Comparison of ENCODE assay signal across 8 mouse cellular contexts in the genomic region with DNA sequence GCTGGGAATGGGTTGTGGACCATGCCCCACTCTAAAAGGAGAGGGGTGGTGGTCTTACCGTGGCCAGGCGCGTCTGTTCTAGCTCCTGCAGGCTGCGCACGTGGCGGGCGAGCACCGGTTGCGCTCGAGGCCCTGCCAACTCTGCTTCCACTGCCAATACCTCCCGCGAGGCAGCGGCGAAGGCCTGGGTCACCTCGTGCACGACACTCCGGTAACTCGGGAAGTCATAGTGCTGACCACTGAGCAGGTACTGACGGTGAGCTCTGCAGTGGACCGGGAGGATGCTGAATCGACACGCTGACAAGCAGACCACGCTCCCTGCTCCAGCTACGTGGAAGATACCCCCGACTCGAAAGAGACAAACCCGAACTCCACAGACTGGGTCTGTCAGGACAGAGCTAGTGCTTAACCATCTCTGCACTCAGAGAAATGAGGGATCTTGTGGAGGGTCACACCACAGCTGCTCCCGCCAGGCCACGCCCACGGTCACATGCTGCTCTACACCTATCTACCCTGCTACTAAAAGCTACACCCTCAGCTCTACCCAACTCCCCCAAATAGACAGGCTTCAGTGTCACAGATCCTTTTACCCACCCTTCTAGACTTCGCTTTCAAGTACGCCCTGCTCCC. TPM values are rescaled to one million over a fixed set of nuclear protein-coding genes. Genes with fewer than 3 reads are reported as not detected.
DNase-seq lines count a peak whose midpoint lies in the region; ATAC-seq and TF ChIP-seq lines count a peak whose summit lies in the region.

No protein-coding gene starts in this region.

- WGBS in kidney, adult 2 months = 33% methylated on average over 32 of the region's 32 CpGs
- WGBS in liver, embryonic 15.5 days (ENCODE audit: insufficient replicate concordance) = 41% methylated on average over 32 of the region's 32 CpGs

- H3K9me3 ChIP-seq in liver, embryonic 15.5 days (replicated peaks) = no peaks in the 10 kb centered on the region

- peak overlapping the region; percentile 94 for H3K4me2 ChIP-seq in liver, embryonic 15.5 days

- TF ChIP-seq CTCF in kidney, adult 2 months (conservative IDR thresholded peaks at IDR 0.05; ENCODE audit: insufficient read depth, insufficient read length, low read depth, low read length) = no peak
- TF ChIP-seq CTCF in Patski (IDR thresholded peaks at IDR 0.05) = no peak

- peak overlapping the region; percentile 86 for H3K9ac ChIP-seq in liver, embryonic 15.5 days

- in situ Hi-C loops in Patski (cut with MboI; ENCODE audit: low pct_unique_long_range_greater_than_20kb) = no loop called here

- DNase-seq in kidney, adult 2 months = no peak
- no peak for DNase-seq in kidney, adult 11 months
- DNase-seq in Patski (ENCODE audit: low read depth, low spot score) = no peak
- DNase-seq in c-Kit-positive CD71-positive TER-119-positive erythroid progenitor cells, embryonic 14.5 days (ENCODE audit: low spot score) = no peak
- DNase-seq in cerebellum, adult 8-10 months = no peak
- DNase-seq in left cerebral cortex, postnatal 4 days = no peak

- peak overlapping the region; percentile 92 for H3K4me3 ChIP-seq in kidney, adult 2 months (ENCODE audit: insufficient read depth, low read depth, low read length)
- peak overlapping the region; percentile 74 for H3K4me3 ChIP-seq in liver, embryonic 15.5 days (replicated peaks)

- no peaks in the 10 kb centered on the region for H3K27me3 ChIP-seq in kidney, adult 2 months (replicated peaks; ENCODE audit: control insufficient read depth, insufficient read depth, low read length)
- no peaks in the 10 kb centered on the region for H3K27me3 ChIP-seq in Patski
- peaks cover 33% of the 10 kb centered on the region for H3K27me3 ChIP-seq in liver, embryonic 15.5 days

- TF ChIP-seq POLR2A in kidney, adult 2 months (IDR thresholded peaks at IDR 0.05; ENCODE audit: low read depth, low read length) = no peak

- CTCF ChIA-PET in Patski (lab: Charles Lee) = interaction anchor here (0.8 to 3.0 kb wide), 18 partner anchors 20 to 165 kb away, joined by 3 to 18 read pairs (median 4); a partner anchor contains a TSS

- H3K4me1 ChIP-seq in kidney, adult 2 months (ENCODE audit: control insufficient read depth, insufficient read depth, low read length) = peaks cover 18% of the 10 kb centered on the region
- H3K4me1 ChIP-seq in liver, embryonic 15.5 days (replicated peaks) = peaks cover 82% of the 10 kb centered on the region

- ATAC-seq in Patski = peak; percentile 9
- ATAC-seq in granulocyte monocyte progenitor cell, adult 5-6 weeks (replicated peaks; ENCODE audit: poor library complexity, severe bottlenecking) = peak; percentile 7; the same call in 1 of the 2 replicates
- peak; percentile 14; the same call in 1 of the 2 replicates for ATAC-seq in liver, embryonic 15.5 days (ENCODE audit: insufficient read depth)

- POLR2A ChIA-PET in Patski (lab: Charles Lee) = interaction anchor here (0.9 to 1.6 kb wide), 6 partner anchors 122 to 160 kb away, joined by 3 to 5 read pairs (median 4); a partner anchor contains a TSS

- intact Hi-C loops in left cerebral cortex, postnatal 4 days (cut with DNase I) = no loop called here

- H3K36me3 ChIP-seq in kidney, adult 2 months (ENCODE audit: control insufficient read depth, insufficient read depth, low read length) = no peaks in the 10 kb centered on the region; the same call in 1 of the 2 replicates
- H3K36me3 ChIP-seq in liver, embryonic 15.5 days (replicated peaks) = peaks cover 32% of the 10 kb centered on the region

- peak overlapping the region; percentile 47; the same call in 1 of the 2 replicates for H3K27ac ChIP-seq in kidney, adult 2 months (ENCODE audit: insufficient read depth, low read depth, low read length)
- peak overlapping the region; percentile 90 for H3K27ac ChIP-seq in liver, embryonic 15.5 days (replicated peaks)

RNA-seq across cellular contexts. Expression of a gene that starts 0.7 kb away (rescaled TPM):
- 161 and 177 TPM in 2 replicates for polyA plus RNA-seq in kidney, adult 2 months (2012; rRNA removed)
- polyA plus RNA-seq in Patski (2021) = 93.9 TPM
- total RNA-seq in granulocyte monocyte progenitor cell, adult 5-6 weeks (2014; fragmentation: Nextera tagmentation) = 21.7 and 30.2 TPM in 2 replicates
- total RNA-seq in granulocyte monocyte progenitor cell, adult 5-6 weeks (2017) = 33.4 and 64.9 TPM in 2 replicates
- polyA plus RNA-seq in liver, embryonic 15.5 days (2015; fragmentation: Nextera tagmentation; extraction: Ambion mirVana) = 58.0 and 60.5 TPM in 2 replicates
- total RNA-seq in left cerebral cortex, postnatal 4 days (2021) = 100 to 1,000 TPM; 109 to 116 TPM

RNA-seq across cellular contexts. Expression of a gene that starts 4.8 kb away (rescaled TPM):
- polyA plus RNA-seq in kidney, adult 2 months (2012; rRNA removed) = 620 and 835 TPM in 2 replicates
- polyA plus RNA-seq in Patski (2021) = 662 TPM
- 2,675 and 2,799 TPM in 2 replicates for total RNA-seq in granulocyte monocyte progenitor cell, adult 5-6 weeks (2014; fragmentation: Nextera tagmentation)
- 3,231 and 3,572 TPM in 2 replicates for total RNA-seq in granulocyte monocyte progenitor cell, adult 5-6 weeks (2017)
- polyA plus RNA-seq in liver, embryonic 15.5 days (2015; fragmentation: Nextera tagmentation; extraction: Ambion mirVana) = 466 and 562 TPM in 2 replicates
- total RNA-seq in left cerebral cortex, postnatal 4 days (2021) = 1,000 to 10,000 TPM; 1,115 to 1,131 TPM

RNA-seq across cellular contexts. Expression of a gene that starts 12.9 kb away (rescaled TPM):
- polyA plus RNA-seq in kidney, adult 2 months (2012; rRNA removed) = 2.6 TPM in 2 replicates
- polyA plus RNA-seq in Patski (2021) = 29.4 TPM
- not detected in 2 replicates for total RNA-seq in granulocyte monocyte progenitor cell, adult 5-6 weeks (2014; fragmentation: Nextera tagmentation)
- not detected in 2 replicates for total RNA-seq in granulocyte monocyte progenitor cell, adult 5-6 weeks (2017)
- 0.97 and 1.7 TPM in 2 replicates for polyA plus RNA-seq in liver, embryonic 15.5 days (2015; fragmentation: Nextera tagmentation; extraction: Ambion mirVana)
- 10 to 100 TPM; 22.3 to 32.3 TPM for total RNA-seq in left cerebral cortex, postnatal 4 days (2021)

RNA-seq across cellular contexts. Expression of a gene that starts 18.7 kb away (rescaled TPM):
- 0.20 and 0.44 TPM in 2 replicates for polyA plus RNA-seq in kidney, adult 2 months (2012; rRNA removed)
- 0.09 TPM for polyA plus RNA-seq in Patski (2021)
- total RNA-seq in granulocyte monocyte progenitor cell, adult 5-6 weeks (2014; fragmentation: Nextera tagmentation) = not detected in 2 replicates
- not detected in 2 replicates for total RNA-seq in granulocyte monocyte progenitor cell, adult 5-6 weeks (2017)
- polyA plus RNA-seq in liver, embryonic 15.5 days (2015; fragmentation: Nextera tagmentation; extraction: Ambion mirVana) = not detected in 2 replicates
- 10 to 100 TPM; 65.7 to 80.3 TPM for total RNA-seq in left cerebral cortex, postnatal 4 days (2021)

RNA-seq across cellular contexts. Expression of a gene that starts 21.7 kb away (rescaled TPM):
- polyA plus RNA-seq in kidney, adult 2 months (2012; rRNA removed) = 320 and 410 TPM in 2 replicates
- polyA plus RNA-seq in Patski (2021) = 278 TPM
- total RNA-seq in granulocyte monocyte progenitor cell, adult 5-6 weeks (2014; fragmentation: Nextera tagmentation) = 113 and 149 TPM in 2 replicates
- 107 and 118 TPM in 2 replicates for total RNA-seq in granulocyte monocyte progenitor cell, adult 5-6 weeks (2017)
- polyA plus RNA-seq in liver, embryonic 15.5 days (2015; fragmentation: Nextera tagmentation; extraction: Ambion mirVana) = 163 and 186 TPM in 2 replicates
- total RNA-seq in left cerebral cortex, postnatal 4 days (2021) = 100 to 1,000 TPM; 311 to 344 TPM
